Mouse (Mus musculus): Measurements from ENCODE around the gene Gm48552. TPM values are rescaled to one million over a fixed set of nuclear protein-coding genes. Genes with fewer than 3 reads are reported as not detected.

Gene Gm48552
- total and polyA plus RNA-seq, 3 experiments, result 0.46 to 1.1 (median 0.98) TPM

- in situ Hi-C loops (cut with MboI; ENCODE audit: low pct_ligation_motif_present, low pct_unique_long_range_greater_than_20kb, low sequenced_read_pairs) (no loop called here), dilution Hi-C loops (cut with MboI; ENCODE audit: extremely low pct_ligation_motif_present, extremely low pct_unique_long_range_greater_than_20kb, low sequenced_read_pairs) (no loop called here)
- H3K36me3 ChIP-seq (replicated peaks in 1 of 2; ENCODE audit: control insufficient read depth in 1 of 2, insufficient read depth in 1 of 2, low read length in 1 of 2), result peaks cover 25 to 50% of the 10 kb centered on the region in 2 experiments
- H3K9me3 ChIP-seq (replicated peaks; ENCODE audit: low read length), result no peaks in the 10 kb centered on the region
- peaks cover 10% of the 10 kb centered on the region for H3K79me2 ChIP-seq (replicated peaks; ENCODE audit: control insufficient read depth, extremely low read depth, insufficient read depth, poor library complexity, severe bottlenecking)
- H3K4me3 ChIP-seq (replicated peaks in 1 of 3; ENCODE audit: low read depth in 2 of 3, low read length in 2 of 3, poor library complexity in 1 of 3), result no peak overlapping the region
- H3K4me1 ChIP-seq (ENCODE audit: control insufficient read depth in 1 of 2, insufficient read depth in 2 of 2), result peaks cover 21 to 30% of the 10 kb centered on the region in 2 experiments
- H3K27ac ChIP-seq (ENCODE audit: insufficient read depth, low read depth), result no peak overlapping the region
- TF ChIP-seq USF2 (conservative IDR thresholded peaks at IDR 0.05; ENCODE audit: low read depth, low read length) (no peak), MAFK (IDR thresholded peaks at IDR 0.05; ENCODE audit: insufficient replicate concordance, low read length) (peak; percentile 87)
- H3K4me2 ChIP-seq (ENCODE audit: insufficient read depth, low read depth, poor library complexity, severe bottlenecking), result no peak overlapping the region
- H3K27me3 ChIP-seq (replicated peaks), result no peaks in the 10 kb centered on the region
- no peak overlapping the region for H3K9ac ChIP-seq (ENCODE audit: insufficient read depth, low read depth)
- DNase-seq (ENCODE audit: extremely low read depth), result no peak
Observed at GRCm38 (mm10) chr10:81418216-81419070, 29.6 kb downstream of the Gm48552 start.

GRCm38 (mm10) chr10:81419111-81419928, 30.5 kb downstream of the Gm48552 start:
- Histone ChIP-seq H3K9me3 (replicated peaks; ENCODE audit: low read length) (no peaks in the 10 kb centered on the region), H3K27ac (ENCODE audit: insufficient read depth, low read depth) (no peak overlapping the region), H3K4me3 (replicated peaks in 1 of 3; ENCODE audit: low read depth in 2 of 3, low read length in 2 of 3, poor library complexity in 1 of 3) (no peak overlapping the region), H3K79me2 (replicated peaks; ENCODE audit: control insufficient read depth, extremely low read depth, insufficient read depth, poor library complexity, severe bottlenecking) (peaks cover 8% of the 10 kb centered on the region), H3K27me3 (replicated peaks) (no peaks in the 10 kb centered on the region), H3K4me1 (ENCODE audit: control insufficient read depth in 1 of 2, insufficient read depth in 2 of 2) (peaks cover 13 to 23% of the 10 kb centered on the region in 2 experiments), H3K36me3 (replicated peaks in 1 of 2; ENCODE audit: control insufficient read depth in 1 of 2, insufficient read depth in 1 of 2, low read length in 1 of 2) (peaks cover 25 to 44% of the 10 kb centered on the region in 2 experiments), H3K9ac (ENCODE audit: insufficient read depth, low read depth) (no peak overlapping the region), H3K4me2 (ENCODE audit: insufficient read depth, low read depth, poor library complexity, severe bottlenecking) (no peak overlapping the region)
- dilution Hi-C loops (cut with MboI; ENCODE audit: extremely low pct_ligation_motif_present, extremely low pct_unique_long_range_greater_than_20kb, low sequenced_read_pairs), result no loop called here
- DNase-seq (ENCODE audit: extremely low read depth), result no peak
- no peak for TF ChIP-seq CHD1 (IDR thresholded peaks at IDR 0.05; ENCODE audit: low read depth, low read length)
- no peak for TF ChIP-seq USF1 (IDR thresholded peaks at IDR 0.05; ENCODE audit: low read depth, low read length)
- TF ChIP-seq CTCF (conservative IDR thresholded peaks at IDR 0.05 in 1 of 2, IDR thresholded peaks at IDR 0.05 in 1 of 2; ENCODE audit: low read depth in 2 of 2, low read length in 2 of 2), result no peak
- TF ChIP-seq KAT2A (IDR thresholded peaks at IDR 0.05; ENCODE audit: insufficient replicate concordance, low read length), result no peak
- no peak for TF ChIP-seq PAX5 (IDR thresholded peaks at IDR 0.05; ENCODE audit: low read length)
- TF ChIP-seq GABPA (IDR thresholded peaks at IDR 0.05; ENCODE audit: insufficient replicate concordance, low read depth, low read length), result no peak
- in situ Hi-C loops (cut with MboI; ENCODE audit: low pct_ligation_motif_present, low pct_unique_long_range_greater_than_20kb, low sequenced_read_pairs), result no loop called here

- Histone ChIP-seq H3K36me3 (replicated peaks in 1 of 2; ENCODE audit: control insufficient read depth in 1 of 2, insufficient read depth in 1 of 2, low read length in 1 of 2) (peaks cover 25 to 44% of the 10 kb centered on the region in 2 experiments), H3K4me1 (ENCODE audit: control insufficient read depth in 1 of 2, insufficient read depth in 2 of 2) (peaks cover 9 to 19% of the 10 kb centered on the region in 2 experiments), H3K9ac (ENCODE audit: insufficient read depth, low read depth) (no peak overlapping the region), H3K4me3 (replicated peaks in 1 of 3; ENCODE audit: low read depth in 2 of 3, low read length in 2 of 3, poor library complexity in 1 of 3) (no peak overlapping the region), H3K9me3 (replicated peaks; ENCODE audit: low read length) (no peaks in the 10 kb centered on the region), H3K4me2 (ENCODE audit: insufficient read depth, low read depth, poor library complexity, severe bottlenecking) (no peak overlapping the region), H3K27ac (ENCODE audit: insufficient read depth, low read depth) (no peak overlapping the region), H3K27me3 (replicated peaks) (peaks cover 2% of the 10 kb centered on the region), H3K79me2 (replicated peaks; ENCODE audit: control insufficient read depth, extremely low read depth, insufficient read depth, poor library complexity, severe bottlenecking) (peaks cover 14% of the 10 kb centered on the region)
- in situ Hi-C loops (cut with MboI; ENCODE audit: low pct_ligation_motif_present, low pct_unique_long_range_greater_than_20kb, low sequenced_read_pairs) (no loop called here), dilution Hi-C loops (cut with MboI; ENCODE audit: extremely low pct_ligation_motif_present, extremely low pct_unique_long_range_greater_than_20kb, low sequenced_read_pairs) (no loop called here)
- no peak for DNase-seq (ENCODE audit: extremely low read depth)
- no peak for TF ChIP-seq TBP (conservative IDR thresholded peaks at IDR 0.05; ENCODE audit: low read depth, low read length)
- TF ChIP-seq CTCF (conservative IDR thresholded peaks at IDR 0.05 in 1 of 2, IDR thresholded peaks at IDR 0.05 in 1 of 2; ENCODE audit: low read depth in 2 of 2, low read length in 2 of 2), result no peak
Observed at GRCm38 (mm10) chr10:81420191-81420767, 31.5 kb downstream of the Gm48552 start.
